Mouse (Mus musculus) heart, postnatal 10 days (tissue): ENCODE data around the gene Hint2. TPM values are rescaled to one million over a fixed set of nuclear protein-coding genes. Genes with fewer than 3 reads are reported as not detected.
A peak's percentile ranks its signal among the peaks of the same experiment; 100 is the strongest.

Source experiments
- DNase-seq, 2 experiments: peaks; one replicate each; pipeline ENCODE4 v3.0.0; 2021
- intact Hi-C: fragments of 180-260 bp; cut with DNase I; formaldehyde crosslinking; loops from one replicate; pipeline ENCODE4 v1.15.1; 2025
- total RNA-seq, 2 experiments: library from RNA; stranded (reverse); gene quantifications; 2 replicates each; pipeline ENCODE4 v1.2.3; 2021

The Hint2 gene
- 100 to 1,000 TPM; 110 to 112 TPM for total RNA-seq

DNA sequence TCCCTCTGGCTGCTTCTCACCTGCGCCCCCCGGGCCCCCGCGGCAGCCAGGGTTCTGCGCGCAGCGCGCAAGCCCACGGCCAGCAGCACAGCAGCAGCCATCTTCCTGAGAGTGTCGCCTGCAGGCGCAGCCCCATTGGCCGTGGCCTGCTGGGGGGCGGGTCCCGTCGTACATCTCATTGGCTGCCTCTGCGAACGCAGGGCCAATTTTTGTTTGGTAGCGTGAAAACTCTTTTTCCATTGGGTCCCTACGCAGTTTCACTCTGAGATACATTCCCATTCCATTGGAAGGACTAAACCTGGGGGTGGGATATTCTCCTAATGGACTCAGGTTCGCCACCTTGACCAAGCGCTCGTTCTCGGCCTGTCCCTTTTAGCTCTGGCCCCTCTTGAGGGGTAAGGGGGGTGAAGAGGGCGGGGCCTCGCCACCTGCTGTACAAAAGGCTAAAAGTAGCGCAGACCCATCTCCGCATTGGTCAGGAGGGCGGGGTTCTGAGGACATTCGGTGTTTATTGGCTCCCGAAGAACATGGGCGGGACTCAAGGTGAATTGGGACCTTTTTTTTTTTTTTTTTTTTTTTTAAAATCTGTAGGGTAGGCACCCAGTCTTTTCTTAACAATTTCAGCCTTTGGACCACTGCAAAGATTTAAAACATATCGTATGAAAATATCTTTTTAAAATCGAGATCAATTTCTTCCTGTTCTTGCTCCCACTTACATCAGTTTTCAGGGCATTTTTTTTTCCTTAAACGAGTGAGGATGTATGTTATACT lies at the start of gene Hint2:
Gene Hint2, minus strand, starts transcription at position 128 of the 771 bp plus-strand sequence.
- DNase-seq, result peak; percentile 95 to 97
- intact Hi-C loops, result loop anchor here (2.0 kb wide), 2 partner anchors 26 to 68 kb away; partner anchors contain the start of gene Npr2

DNA sequence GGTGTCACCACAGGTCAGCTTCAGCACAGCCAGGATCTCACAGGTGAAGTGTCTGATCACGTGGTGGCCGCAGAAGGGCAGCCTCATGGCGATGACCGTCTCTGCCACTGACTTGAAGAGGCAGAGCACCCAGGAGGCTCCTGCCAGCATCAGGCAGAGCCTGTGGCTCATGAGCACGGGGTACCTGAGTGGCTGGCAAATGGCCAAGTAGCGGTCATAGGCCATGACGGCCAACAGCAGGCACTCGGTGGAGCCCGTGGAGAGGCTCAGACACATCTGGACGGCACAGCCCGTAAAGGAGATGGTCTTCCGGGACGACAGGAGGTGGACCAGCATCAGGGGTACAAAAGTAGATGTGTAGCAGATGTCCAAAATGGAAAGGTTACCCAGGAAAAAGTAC lies 49.7 kb upstream of the Hint2 start:
- intact Hi-C loops, result no loop called here

DNA sequence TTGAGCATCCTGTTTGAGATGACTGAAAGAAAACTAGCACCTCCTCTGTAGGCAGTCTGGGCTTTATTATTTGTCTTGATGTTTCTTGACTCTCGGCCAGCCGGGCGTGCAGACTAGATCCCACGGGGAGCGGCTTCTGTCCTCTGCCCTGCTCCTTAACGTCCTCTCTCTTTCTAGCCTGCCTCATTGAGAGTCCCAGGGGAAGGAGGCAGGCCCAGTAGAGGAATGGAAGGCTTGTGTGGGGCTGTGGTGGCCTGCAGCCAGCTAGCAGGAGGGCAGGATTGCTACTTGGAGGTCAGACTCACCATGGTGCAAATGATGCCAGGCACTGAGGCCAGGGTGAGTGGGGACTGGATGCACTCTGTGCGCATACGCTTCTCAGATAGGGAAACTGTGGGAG lies 47.6 kb upstream of the Hint2 start:
- intact Hi-C loops, result no loop called here
- DNase-seq, result peak; percentile 21 to 37

More for the DNA sequence above, 49.7 kb upstream of the Hint2 start:
- DNase-seq, result no peak

DNA sequence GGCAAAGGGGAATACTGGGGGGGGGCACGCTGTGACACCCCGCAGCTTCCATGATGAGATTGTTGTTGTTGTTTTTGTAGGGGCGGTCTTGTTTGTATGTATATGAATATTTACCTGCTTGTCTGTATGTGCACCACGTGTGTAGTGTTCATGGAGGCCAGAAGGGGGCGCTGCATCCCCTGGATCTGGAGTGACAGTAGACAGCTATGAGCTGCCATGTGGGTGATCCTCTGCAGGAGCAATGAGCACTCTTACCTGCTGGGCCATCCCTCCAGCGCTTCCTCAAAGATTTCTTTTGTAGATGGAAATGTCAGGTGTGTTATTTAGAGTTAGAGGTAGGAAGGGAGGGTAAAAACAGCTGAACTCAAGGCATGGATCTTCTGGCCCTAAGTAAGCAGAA lies 47.2 kb upstream of the Hint2 start:
- DNase-seq, result no peak
- intact Hi-C loops, result no loop called here

DNA sequence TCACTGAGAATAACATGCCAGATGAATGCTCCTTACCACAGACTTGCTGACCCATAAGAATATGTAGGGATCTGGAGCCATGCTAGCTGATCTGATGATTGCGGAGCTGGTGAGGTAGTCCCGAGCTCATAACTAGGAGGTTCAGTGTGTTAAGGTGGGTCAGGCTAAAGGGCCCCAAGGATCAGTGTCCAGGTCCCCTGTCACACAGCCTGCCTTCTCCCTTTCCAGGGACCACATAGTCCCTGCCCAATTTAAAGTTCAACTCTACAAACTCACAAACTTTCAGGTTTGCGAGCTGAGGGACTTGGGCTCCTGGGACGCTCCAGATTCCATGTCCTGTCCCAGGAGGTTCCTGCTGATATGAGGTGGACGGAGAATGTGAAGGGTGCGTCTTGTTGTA lies 44.4 kb upstream of the Hint2 start, which contains the start of gene Olfr70:
Gene Olfr70, minus strand, starts transcription at position 101 of the 400 bp plus-strand sequence.
- intact Hi-C loops, result no loop called here
- DNase-seq, result no peak

DNA sequence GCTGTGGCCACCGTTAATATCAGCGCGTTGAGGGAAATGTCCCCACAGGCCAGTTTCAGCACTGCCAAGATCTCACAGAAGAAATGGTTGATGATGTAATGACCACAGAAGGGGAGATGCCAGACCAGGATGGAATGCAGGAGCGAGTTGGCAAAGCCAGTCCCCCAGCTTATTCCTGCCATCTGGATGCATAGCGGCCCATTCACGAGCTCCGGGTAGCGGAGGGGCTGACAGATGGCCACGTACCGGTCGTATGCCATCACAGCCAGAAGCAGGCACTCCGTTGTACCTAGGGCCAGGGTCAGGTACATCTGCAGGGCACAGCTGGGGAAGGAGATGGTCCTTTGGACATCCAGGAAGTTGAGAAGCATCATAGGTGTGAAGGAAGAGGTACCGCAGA lies 40.3 kb upstream of the Hint2 start:
- intact Hi-C loops, result no loop called here
- DNase-seq, result no peak

DNA sequence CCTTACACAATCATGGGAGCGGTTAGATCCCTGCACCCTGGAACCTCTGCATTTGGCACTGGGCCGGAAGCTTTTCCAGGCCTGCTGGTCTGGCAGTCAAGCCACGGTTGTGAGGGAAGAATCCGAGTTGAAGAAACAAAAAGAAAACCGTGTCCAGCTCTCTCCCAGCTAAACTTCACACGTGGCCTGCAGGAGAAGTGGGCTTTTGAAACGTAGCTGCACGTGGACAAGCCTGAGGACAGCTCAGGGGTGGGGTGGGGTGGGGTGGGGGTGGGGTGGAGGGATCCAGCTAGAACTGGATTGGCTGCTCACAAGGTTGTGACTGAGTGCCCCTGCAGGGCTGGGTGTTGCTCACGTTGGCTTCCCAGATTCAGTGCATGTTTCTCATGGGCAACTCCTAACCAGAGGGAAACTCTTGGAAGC lies 39.0 kb upstream of the Hint2 start:
- DNase-seq, result peak; percentile 46 to 61
- intact Hi-C loops, result no loop called here

DNA sequence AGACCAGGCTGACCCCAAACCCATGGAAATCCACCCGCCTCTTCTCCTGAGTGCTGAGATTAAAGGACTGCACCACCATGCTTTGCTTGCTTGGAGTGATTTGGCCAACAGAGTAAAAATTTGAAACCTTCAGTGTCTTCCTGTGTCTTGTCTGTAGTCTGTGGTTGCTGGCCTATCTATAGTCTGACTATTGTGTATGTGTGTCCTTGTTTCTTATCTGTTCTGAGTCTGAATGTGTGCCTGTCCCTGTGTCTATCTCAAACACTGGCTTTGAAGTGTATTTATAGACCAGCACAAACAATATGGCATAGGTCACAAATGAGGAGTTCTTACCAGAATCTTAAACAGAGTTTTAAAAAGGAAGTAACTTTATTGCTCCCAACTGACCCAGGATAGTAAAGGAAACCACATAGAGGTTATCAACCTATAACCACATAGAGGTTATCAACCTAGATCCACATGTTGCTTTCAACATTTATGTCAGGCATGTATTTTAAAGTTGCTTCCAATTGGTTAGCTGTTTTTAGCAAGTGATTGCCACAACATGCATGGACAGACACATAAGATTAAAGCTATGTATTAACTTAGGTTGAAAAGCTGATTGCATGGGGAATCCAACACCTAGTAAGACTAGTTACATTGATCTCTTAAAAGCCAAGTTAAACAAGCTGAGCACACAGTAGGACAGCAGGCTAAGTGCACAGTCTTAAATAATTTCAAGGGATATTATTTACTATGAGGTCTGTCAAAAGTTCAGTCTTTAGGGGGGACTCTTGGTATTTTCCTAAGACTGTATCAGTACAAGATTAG lies 38.4 kb upstream of the Hint2 start:
- no peak for DNase-seq
- intact Hi-C loops, result no loop called here

DNA sequence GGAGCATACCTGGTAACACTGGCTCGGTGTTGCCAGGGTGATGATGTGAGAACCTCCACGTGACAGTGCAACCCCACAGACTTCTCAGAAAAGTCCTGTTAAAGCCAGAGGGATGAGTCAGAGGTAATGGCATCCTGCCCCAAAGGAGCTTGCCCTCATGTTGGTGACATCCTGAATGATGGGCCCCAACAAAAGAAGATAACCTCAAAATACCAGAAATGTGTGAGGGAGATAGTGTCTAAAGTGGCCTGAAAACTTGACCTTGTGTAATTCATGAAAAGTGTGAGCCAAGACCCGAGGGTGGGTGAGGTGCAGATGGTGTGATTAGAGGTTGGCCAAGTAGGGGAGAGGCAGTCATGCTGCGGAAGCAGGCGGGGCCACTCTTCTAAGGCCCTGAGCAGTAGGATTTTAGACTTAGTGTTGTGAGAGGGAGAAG lies 37.6 kb upstream of the Hint2 start:
- intact Hi-C loops, result no loop called here

DNA sequence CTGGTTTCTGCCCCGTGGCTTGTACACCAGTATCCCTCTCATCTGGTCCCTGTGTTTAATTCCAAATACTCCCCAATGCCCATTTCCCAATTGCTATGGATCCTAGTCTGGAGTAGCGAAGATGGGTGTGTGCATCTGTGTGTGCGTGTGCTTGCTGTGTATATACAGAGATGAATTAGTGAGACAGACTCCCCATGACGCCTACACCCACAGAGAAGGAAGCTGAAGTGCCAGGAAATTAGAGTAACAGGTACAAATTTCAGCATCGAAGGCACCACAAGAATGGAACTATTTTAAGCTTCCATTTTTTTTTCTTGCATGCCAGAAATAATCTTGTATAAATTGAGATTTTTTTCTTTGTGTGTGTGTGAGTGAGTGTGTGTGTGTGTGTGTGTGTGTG lies 34.8 kb upstream of the Hint2 start:
- intact Hi-C loops, result no loop called here

More for the DNA sequence above, 37.6 kb upstream of the Hint2 start:
- DNase-seq, result peak; percentile 48 to 51

DNA sequence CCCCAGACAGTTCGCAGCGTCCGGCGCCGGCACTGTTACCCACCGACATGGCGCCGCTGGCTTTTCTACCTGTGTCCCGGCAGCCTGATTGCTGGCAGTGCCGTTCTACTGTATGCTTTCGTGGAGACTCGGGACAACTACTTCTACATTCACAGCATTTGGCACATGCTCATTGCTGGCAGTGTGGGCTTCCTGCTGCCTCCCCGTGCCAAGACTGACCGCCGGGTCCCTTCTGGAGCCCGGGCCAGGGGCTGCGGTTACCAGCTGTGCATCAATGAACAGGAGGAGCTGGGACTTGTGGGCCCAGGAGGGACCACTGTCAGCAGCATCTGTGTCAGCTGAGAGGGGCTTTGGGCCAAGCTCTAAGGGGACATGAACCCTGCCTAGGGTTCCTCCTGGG lies 33.8 kb upstream of the Hint2 start:
- intact Hi-C loops, result no loop called here
- no peak for DNase-seq

More for the DNA sequence above, 34.8 kb upstream of the Hint2 start:
- no peak for DNase-seq

DNA sequence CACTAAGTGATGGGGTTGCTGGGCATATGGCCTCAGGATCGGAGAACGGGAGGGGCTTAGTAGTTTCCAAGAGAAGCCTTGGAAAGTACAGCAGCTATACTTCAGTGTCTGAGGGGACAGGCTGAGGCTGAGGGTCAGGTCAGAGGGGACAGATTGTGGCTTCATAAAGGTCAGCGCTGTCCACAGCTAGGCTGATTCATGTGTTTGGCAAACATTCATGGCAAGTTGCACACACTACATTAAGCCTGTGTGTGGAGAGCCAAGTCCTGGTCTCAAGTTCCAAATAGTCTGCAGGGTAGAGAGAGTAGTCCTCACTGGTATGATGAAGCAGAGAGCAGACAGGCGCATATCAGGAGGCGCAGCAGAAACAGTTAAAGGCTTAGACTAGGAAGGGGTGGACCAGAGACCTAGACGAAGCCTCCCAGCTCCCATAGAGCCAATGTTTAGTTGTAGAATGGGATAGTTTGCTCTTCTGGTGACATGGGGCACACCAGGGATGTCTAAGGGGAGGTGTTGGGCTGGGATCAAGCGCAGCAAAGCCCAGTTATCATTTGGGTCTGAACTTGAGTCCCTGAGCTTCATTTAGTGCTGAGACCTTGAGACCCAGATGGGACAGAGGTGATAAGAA lies 23.3 kb upstream of the Hint2 start:
- peak; percentile 24 to 31 for DNase-seq

DNA sequence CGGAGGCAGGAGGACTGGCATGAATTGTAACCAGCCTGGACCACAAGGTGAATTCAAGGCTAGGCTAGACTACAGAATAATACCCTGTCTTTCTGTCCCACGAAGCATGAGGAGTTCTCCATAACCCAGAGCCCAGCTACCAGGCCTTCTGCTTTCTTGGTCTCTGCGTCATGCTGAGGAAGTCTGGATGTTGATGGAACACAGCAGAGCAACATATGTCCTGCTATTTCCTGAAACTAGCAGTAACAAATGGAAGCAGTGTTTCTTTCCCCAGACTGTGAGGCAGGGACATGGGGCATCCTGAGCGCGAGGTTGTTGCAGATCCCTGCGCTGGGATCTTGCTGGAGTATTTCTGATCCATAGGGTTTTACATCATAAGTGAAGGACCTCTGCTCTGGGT lies 22.3 kb upstream of the Hint2 start:
- DNase-seq, result no peak
- intact Hi-C loops, result no loop called here

More for the DNA sequence above, 23.3 kb upstream of the Hint2 start:
- intact Hi-C loops, result no loop called here

DNA sequence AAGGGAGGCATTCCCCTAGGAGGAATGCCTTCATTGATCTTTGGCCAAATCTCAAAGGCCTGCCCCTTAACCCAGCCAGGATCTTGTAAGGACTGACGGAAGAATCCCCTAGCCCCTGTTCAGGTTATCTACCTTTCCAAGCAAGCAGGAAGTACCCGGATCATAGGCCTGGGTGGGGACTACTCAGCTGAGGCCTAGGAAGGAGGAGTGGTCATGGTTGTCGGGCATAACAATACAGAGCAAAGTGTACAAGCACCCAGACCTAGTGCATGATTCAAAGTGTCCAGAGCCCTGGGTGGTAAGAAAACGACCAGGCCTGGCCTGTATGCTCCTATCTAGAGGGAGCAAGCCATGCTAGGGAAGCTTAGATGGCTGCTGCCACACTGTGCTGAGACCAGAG lies 19.3 kb upstream of the Hint2 start:
- intact Hi-C loops, result no loop called here
- no peak for DNase-seq

DNA sequence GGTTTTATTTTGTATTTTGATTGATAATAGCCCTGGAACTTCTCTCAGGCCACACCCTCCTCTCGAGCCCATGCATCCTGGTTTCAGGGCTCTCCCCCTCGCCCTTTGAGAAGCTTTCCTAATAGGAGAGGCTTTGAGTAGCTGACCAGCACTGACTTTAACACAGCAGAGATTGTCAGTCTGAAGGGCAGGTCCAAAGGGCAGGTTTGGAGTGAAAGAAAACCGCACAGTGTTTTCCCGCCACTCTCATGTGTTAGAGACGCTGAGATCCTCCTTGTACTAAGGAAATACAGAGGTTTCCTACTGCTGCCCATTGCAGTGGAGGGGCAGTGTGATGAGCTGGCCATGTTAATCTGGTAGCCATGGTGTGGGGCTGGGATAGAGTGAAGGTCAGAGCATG lies 18.7 kb upstream of the Hint2 start:
- intact Hi-C loops, result no loop called here
- no peak for DNase-seq

DNA sequence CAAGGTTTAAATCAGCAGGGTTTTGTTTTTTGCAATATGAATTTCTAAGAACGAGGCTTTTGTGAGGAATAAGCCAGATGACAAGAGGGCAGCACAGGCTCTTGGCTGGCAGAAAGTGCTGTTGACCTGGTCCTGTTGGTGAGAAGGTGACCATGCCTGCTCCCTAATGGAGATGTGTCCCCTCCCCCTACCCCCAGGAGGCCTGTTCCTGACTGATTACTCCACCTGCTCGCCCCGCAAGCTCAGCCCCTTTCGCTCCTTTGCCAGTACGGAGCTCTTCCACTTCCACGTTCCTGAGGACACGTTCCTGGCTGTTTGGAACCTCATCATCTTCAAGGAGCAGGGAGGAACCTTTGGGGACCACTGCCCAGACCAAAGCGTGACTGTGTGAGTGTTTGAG lies 17.4 kb upstream of the Hint2 start:
- intact Hi-C loops, result no loop called here
- DNase-seq, result no peak

DNA sequence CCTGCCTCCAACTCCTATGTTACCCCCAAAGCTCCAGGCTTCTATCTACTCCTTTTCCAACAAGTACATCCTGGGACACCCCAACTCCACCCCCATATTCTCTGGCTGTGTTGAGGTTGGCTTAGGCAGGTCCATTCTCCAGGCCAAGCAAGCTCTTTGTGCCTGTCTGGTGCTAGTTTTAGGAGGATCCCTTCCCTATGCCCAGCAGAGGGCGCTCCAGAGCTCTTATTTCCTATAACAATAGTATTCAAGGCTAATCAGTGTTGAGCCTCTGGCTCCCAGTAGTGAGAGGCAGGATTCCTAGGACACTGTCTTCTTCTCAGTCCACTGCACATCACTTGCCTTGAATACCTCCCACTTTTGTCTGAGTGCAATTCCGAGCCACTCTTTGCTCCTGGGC lies 15.8 kb upstream of the Hint2 start:
- peak; percentile 90 to 95 for DNase-seq
- intact Hi-C loops, result loop anchor here (1.0 kb wide), 1 partner anchor 40 kb away; no protein-coding TSS in a partner anchor

DNA sequence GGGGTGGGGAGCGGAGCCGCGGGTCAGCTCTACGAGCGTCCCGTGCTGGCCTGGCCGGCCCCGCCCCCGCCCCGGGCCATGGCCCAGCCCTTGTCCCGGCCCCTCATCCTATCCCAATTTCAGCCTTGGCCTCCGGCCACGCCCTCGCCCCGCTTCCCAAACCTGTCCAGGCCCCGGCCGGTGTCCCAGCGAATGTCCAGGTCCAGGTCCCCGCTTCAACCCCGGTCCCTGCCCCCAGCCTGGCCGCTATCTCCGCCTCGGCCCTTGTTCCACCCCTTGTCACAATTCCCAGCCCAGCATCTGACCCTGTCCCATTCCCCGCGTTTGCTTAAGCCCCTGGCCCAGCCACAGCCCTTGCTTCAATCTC lies 13.1 kb upstream of the Hint2 start:
- peak; percentile 84 to 88 for DNase-seq
- intact Hi-C loops, result loop anchor here (5.0 kb wide), 1 partner anchor 227 kb away; the partner anchor contains the start of gene Tesk1

DNA sequence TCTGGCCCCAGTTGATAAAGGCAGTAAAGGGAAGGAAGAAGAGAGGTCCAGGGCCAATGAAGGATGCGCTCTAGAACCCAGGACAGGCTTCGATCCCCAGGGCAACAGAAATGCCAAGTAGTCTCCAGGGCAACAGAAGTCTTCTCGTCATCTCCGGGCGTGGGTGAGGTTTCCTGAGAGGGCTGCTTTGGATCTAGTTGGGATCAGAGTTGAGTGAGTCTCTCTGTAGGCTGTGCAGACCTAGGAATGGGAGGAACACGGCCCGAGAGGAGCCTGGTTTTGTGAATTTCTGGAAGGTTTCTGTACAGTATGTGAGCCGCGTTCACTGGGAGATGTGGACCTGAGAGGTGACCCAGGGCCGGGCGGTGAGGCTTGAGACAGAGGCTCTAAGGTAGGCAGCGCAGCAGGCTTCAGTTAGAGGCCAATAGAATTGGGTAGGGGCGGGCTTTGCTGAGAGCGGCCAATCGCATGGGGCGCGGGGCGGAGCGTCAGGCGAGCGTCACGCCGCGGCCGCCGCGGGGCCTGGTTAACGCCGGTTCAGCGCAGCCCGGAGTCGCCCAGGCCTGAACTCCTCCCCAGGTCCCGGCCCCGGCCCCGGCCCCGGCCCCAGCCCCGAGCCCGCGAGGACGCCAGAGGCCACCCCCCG lies 12.6 kb upstream of the Hint2 start, which contains the start of the genes Tmem8b and Fam221b:
Gene Tmem8b, plus strand, starts transcription at position 190 of the 646 bp plus-strand sequence.
Gene Fam221b, minus strand, starts transcription at position 364 of the 646 bp plus-strand sequence.
- peak; percentile 94 for DNase-seq
- intact Hi-C loops, result loop anchor here (5.0 kb wide), 1 partner anchor 227 kb away; the partner anchor contains the start of gene Tesk1

DNA sequence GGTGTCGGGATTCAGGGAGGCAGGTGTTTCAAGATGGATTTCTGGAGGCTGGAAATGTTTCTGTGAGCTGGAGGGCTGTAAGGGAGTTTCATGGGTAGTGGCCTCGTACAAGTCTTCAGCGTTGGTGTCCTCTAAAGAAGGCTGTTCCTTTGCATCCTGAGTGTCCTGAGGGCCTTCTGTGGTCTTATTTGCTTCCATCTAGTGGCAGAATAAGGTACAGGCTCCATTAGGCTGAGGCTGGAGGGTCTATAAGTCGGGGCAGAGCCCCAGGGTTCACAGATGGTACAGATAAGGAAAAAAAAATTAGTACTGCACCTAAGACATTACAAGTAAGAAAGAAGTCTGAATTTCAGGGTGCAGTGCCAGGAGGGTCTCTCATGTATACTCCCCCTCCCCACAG lies 10.1 kb upstream of the Hint2 start:
- DNase-seq, result peak in 1 of 2 experiments; percentile 30
- intact Hi-C loops, result loop anchor here (5.0 kb wide), 1 partner anchor 224 kb away; the partner anchor contains the start of gene Tesk1
